Mouse (Mus musculus) spleen, adult 12 weeks (tissue): ENCODE results near the gene Patj.
"Not testable (repeated sequence)": the region's sequence is repeated elsewhere in the genome, so short reads cannot be mapped to it uniquely, and the experiment has no call there.

ENCODE experiments used
- DNase-seq: peaks from one replicate; pipeline ENCODE4 v3.0.0; 2022; ENCODE audit warnings: low spot score

Gene Patj

DNA sequence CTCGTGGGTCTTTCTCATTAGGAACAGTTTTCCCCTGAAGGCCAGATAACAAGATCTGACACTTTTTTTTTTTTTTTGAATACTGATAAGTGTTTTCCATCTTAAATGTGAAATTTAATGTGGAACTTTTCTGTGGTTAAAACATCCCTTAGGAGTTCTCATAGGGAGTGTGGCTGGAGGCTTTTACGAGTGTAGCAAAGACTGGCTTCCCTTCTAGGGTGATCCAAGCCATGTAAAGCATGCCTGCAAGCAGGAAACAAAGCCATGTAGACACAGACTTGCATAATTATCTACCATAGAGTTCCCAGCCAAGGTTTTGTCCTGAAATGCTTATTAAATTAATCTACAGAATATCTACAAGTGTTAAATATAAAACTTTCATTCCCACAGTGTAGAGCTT lies 263.4 kb downstream of the Patj start:
- no peak for DNase-seq

DNA sequence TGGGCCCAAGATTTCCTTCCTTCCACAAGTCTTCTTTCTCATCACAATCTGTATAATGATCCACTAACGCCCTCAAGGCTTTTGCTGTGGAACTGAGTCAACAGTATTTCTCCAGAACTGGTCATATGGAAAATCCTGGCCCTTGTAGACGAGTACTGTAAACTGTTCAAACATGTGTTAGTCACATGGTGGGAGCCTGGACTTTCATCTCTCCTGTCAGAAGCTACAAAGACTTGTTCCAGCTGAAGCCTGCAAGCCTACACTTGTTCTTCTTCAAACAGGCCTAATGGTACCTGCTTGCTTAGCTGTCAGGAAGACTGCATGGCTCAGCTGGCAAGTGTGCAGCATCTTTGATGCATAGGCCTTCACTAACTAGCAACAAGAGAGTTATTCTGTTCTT lies 264.9 kb downstream of the Patj start:
- DNase-seq: no peak

DNA sequence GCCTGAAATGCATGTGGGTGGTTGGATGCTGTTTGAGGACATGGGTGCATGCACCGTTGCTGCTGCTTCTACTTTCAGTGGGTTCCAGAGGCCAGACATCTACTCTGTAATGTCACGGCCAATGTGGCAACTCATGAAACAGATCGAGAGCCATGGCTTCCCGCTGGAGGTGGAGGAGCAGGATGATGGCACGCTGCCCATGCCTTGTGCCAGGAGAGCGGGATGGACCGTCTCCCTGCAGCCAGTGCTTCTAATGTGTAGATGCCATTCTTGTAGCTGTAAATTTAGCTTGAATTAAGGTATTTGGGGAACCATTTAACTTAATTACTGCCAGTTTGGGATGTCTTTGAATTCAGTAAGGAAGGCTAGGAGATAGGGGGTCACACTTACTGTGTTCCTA lies 270.3 kb downstream of the Patj start:
- no peak for DNase-seq

DNA sequence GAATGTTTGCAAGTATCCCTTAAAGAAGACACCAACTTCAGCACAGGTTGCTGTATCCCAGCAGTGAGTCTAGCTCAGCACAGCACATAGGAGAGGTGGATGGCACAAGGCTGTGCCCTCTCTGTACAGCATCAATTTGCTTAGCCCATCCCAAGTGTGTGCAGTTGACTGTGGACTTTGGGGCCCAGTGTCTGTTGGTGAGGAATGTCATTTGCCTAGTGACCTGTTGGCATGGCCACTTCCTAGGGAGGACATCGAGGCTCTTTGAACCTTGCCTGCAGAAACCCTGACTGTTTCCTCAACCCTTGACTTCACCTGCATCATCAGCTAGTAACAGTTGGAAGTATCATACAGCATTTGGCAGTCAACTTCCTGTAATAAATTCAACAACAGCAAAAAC lies 270.9 kb downstream of the Patj start:
- no peak for DNase-seq

DNA sequence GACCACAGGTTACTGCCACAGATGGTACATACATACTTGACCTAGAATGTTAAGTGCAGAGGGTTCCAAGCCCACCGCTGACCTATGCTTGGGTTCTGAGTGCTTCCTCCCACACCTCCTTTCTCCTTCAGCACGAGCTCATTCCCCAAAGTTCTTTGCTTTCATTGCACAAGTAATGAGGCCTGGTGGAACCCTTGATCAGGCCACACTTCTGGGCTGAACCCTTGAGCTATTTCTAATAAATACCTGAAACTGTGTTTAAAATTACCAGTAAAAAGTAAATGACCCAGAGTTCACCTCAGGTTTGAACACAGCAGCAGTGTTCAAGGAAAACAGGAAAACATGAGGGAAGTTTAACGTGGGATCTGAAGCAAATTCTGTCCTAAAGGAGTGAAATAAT lies 271.4 kb downstream of the Patj start:
- DNase-seq: no peak

DNA sequence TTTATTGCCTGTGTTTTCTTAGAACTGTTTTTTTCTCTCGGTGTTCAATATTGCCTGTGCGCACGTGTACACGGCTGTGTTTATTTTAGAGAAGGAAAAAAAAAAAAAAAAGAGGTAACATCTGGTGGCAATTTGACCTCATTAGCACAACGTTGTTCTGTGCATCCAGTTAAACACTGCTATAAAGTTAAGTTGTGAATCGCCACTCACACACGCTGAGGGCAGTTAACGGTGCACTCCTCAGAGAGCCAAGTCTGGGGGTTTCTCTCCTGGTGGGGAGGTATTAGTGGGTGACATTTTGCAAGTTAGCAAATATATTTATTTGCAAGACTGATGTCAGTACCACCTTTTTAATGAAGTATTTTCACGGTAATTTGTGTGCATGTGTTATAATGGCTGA lies 281.9 kb downstream of the Patj start:
- no peak for DNase-seq

DNA sequence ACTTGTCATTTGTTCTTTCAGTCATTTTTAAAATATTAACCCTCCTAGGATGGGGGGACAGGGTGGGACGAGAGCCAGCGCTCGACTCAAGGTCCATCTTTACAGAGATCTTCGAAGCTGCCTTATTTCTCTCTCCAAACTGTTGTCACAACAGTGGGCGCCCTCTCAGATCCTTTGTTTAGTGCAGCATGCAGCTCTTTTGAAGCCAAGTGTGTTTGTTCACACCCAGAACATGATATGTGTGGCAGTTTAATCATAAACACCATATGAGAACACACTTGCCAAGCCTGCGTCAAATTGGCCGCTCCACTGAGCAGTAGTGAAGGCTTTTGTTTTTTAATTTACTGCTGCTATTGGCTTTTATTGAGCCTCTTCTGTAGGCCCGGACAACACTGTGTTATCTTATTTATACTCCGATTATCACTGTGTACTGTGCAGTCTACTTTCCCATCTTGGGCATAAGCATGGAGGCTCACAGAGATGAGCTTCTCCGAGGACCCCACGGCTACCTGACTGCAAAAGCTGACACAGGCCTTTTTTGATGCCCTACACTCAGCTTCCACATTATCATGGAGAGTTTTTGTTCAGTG lies 291.2 kb downstream of the Patj start:
- no peak for DNase-seq

DNA sequence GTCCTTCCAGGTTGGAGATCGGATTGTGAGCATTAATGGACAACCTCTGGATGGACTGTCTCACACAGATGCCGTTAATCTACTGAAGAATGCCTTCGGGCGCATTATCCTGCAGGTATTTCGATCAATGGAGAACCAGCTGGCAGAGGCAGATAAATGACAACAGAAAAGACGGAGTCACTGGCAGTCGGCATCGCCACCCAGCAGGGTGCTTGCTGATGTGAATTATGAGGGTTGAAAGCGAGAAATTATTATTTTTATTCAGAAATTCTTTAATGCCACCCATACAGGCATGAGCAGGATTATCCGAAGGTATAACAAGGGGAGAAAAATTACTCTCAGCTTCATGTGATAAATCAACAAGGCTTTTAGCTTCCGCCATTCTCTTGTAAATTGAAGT lies 292.5 kb downstream of the Patj start:
- no peak for DNase-seq

DNA sequence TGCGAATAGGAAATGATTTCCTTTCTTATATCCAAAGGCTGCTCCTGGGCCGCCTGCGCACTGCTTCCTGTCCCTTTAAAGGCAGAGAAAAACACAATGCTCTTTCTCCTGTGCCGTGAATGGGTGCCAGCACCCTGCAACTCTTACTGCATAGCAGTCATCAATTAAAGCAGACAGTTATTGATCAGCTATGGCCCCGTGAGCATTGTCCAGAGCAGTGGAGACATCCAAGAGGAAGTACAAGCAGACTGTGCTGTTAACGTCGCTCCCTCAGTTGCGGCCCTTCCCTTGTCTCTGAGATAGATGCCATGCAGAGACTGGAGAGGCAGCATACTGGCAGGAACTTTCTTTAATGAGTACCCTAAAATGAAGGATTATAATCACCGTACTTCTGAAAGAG lies 292.9 kb downstream of the Patj start:
- DNase-seq: no peak

DNA sequence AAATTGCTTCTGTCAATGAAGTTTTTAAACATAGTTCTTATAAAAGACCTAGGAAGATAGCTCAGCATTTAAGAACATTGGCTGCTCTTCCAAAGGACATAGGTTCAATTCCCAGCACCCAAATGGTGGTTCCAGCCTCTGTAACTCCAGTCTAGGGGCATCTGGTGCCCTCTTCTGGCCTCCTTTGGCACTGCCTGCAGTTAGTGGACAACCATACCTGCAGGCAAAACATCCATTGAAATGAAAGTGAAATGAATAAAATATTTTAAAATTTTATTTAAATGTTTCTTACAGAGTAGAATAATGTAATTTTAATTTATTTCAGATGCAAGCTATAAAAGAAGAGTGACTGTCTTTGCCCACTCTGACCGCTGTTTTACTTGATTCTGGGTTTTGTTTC lies 294.4 kb downstream of the Patj start:
- no peak for DNase-seq

DNA sequence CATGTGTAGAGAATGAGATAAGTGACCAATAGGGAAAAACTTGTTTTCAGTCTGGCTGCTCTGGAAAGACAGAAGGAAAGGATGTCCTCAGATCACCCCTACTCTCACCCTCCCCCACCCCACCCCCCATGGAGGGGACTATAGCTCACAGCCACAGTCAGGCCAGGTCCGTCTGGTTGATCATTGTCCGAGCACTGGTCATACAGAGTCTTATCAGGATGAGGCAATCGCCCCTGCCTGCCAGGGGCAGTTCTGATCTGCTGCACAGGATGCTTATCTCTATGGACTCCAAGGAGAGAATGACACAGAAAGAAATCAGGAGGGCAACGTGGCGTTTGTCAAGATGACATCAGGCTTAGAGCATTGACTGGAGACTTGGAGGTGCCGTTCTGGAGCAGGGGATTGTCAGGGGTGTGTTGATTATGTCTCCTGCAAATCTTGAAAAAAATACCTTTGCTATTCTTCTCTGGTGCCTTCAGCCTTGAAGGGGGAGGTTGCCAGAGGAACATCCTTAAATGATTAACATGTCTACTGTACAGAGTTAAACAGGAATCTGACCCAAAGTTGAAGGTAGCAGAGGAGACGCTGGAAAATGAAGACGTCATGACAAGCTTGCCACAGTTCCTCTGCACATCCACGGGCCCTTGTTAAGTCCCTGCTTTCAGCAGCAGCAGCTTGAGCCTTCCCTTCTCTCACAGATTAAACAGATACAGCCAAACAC lies 298.0 kb downstream of the Patj start:
- DNase-seq: no peak

DNA sequence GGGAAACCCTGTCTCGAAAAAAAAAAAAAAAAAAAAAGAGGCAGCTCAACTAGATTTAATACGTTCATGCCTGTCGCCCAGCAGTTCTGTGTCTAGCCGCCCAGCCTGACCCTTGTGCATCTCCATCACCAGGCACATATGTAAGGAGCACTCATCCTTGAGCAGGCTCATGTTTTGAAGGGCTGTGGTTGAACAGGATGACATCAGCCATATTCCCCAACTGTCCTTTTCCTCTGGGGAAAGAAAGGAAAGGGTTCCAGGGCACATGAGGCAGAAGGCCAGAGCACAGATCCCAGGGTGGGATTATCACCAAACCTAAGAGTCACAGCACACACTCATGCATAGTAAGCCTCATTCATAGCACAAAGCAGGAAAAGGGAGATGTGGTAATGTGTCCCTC lies 302.3 kb downstream of the Patj start:
- no peak for DNase-seq

DNA sequence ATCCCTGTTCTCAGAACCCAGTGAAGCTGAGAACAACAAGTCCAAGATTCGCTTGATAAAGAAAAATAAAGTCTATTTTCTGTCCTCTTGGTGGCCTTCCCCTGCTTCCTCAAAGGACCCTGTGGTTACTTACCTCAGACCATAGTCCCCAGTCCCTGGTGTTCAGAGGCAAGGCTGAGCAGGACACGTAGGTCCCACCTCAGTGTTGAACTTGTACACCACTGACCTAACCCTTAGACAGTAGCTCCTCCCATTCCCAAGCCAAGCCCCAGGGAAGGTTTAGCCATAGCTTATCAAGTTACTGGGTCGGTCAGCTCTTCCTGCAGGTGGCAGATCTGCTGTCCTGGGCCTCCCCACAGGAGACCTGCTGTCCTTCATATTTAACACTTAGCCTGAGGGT lies 303.3 kb downstream of the Patj start:
- DNase-seq: no peak

DNA sequence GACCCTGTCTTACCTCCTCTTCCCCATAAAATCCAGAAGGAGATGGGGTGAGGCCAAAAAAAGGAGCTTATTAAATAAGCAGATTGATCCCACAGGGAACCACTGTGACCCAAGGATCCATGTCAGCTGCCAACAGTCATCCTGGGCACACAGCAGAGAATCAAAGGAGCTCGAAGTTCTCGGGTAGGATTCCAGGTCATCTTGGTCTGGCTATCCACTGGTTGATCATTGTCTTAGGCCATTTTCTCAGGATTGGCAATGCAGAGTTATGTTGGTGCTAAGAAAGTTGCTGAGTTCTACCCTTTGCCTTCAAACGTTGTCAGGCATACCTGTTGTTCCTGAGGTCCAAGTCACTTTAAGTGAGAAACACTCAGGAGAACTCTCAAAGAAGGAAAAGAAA lies 304.6 kb downstream of the Patj start:
- no peak for DNase-seq

DNA sequence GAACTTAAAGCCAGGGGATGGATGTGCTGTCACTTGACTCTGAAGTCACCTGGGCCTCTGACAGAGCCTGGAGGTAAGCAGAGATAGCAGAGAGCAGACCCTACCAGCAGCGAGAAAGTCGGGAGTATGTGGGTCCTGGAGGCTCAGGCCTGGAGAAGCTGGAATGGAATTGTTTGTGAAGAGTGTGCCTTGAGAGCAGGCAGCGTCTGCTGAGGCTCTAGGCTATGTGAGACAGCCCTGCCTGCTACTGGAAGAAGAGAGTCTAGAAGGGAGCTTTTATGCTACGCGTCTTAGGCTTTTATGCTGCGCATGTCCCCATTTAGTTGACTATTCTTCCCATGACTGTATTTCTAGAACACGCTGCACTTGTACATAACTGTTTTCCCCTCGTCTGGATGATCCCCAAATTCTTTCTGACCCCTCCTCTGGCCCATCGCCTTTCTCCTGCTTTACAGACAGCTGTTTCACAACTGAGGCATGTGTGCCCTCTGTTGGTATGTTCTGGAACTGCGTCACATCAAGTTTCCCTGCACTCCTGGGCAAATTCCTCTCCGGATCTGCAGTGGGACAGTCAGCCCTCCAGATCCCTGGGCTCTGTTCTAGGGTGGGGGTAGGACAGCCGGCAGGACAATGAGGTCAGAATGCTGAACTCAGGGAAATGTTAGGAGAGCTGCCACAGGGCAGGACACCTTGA lies 306.8 kb downstream of the Patj start:
- DNase-seq: no peak

DNA sequence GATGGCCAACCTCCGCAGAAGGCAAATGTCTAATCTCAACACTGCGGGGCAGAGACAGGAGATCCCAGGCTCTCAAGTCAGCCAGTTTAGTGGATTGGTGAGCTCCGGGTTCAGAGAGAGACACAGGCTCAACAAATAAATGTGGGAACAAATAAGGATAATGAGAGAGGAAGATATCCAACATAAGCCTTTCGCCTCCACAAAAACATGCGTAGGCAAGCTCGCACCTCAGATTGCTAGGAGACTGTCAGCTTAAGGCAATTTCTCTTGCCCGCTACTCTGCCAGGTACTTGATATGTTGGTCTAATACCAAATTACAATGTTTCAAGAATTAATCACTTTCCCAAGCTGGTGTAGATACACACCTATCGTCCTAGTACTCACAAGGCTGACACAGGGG lies 315.3 kb downstream of the Patj start:
- no peak for DNase-seq

DNA sequence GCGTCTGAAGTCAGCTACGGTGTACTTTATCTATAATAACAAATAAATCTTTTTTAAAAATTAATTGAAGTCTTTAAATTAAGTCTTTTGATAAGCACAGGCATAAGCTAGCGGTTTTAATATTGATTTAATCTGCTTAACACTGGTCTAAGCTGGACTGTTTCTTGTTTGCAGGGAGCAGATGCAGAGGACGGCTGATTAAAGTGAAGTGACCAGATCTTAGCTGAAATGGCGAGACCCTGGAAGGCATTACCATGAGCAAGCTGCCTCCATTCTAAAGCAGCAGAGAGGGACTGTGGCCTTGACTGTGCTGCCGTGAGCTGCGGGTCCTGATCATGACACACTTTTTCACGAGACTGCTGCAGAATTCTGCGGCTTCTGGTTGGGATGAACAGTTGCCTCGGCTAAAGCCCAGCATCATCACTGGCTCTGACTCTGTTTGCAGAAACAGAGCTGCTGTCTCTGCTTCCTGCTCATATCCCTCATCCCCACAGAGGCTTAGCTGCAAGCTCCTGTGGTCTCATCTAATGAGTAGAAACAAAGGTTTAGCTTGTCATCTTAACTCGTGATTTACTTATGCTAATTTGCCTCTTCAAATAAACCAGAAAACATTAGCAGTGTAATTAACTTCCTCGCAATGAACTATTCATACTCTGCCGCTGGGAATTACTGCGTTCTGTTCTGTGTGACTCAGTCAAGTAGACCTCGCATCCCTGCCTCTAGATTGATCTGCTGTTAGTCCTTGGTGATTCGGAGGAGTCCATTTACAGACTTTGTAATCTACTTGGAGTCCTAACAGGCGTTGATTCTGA lies 322.4 kb downstream of the Patj start:
- no peak for DNase-seq

DNA sequence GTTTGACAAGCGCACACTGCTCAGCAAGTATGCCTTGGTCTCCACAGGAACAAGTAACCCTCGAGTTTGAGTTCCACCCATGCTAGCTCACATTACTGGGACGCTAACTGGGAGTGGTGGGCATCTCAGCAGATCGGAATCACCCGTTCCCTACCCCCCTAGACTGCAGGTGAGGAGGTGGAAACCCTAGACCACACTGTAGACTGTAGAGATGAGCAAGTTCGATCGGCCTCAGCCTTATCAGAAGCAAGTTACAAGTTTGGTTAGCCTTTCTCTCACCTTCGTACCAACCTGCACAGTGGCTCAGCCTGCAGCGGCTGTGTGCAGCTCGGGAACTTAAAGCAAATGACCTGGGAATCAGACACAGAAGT lies 322.9 kb downstream of the Patj start:
- no peak for DNase-seq

DNA sequence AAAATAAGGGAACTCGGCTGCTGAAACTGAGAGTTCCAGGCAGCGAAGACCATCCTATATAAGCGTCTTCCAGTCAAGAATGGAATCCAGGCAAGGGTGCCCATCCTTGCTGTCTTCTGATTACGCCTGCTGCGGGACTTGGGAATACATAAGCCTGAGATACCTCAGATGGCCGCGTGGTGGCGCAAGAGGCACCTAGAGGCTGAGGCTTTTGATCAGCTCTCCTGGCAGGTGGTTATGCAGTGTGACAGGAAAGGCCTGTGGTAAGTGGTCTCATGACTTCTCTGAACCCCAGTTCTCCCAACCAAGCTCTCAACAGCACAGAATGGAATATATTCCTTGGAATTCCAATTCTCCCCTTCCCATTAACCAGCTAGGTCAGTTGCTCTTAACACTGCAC lies 326.9 kb downstream of the Patj start:
- DNase-seq: peak; percentile 22

DNA sequence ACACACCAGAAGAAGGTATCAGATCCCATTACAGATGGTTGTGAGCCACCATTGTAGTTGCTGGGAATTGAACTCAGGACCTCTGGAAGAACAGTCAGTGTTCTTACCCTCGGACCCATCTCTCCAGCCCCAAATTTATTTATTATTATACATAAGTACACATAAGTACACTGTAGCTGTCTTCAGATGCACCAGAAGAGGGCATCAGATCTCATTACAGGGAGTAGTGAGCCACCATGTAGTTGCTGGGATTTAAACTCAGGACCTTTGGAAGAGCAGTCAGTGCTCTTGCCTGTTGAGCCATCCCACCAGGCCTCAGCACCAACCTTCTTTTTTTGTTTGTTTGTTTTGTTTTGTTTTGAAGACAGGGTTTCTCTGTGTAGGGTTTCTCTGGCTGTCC lies 329.1 kb downstream of the Patj start:
- DNase-seq: not testable (repeated sequence)

DNA sequence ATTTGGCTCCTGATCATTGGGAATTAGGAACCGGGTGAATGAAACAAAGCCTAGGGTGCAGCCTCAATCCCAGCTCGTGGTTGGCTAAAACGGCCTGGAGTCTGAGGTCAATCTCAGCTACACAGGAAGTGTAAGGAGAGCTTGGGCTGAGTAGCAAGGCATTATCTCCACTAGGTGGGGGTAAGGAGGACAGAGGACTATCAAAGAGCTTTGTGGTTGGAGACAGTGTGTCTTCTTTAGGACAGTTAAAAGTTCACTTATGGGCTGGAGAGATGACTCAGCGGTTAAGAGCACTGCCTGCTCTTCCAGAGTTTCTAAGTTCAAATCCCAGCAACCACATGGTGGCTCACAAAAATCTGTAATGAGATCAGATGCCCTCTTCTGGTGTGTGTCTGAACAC lies 329.9 kb downstream of the Patj start:
- no peak for DNase-seq

DNA sequence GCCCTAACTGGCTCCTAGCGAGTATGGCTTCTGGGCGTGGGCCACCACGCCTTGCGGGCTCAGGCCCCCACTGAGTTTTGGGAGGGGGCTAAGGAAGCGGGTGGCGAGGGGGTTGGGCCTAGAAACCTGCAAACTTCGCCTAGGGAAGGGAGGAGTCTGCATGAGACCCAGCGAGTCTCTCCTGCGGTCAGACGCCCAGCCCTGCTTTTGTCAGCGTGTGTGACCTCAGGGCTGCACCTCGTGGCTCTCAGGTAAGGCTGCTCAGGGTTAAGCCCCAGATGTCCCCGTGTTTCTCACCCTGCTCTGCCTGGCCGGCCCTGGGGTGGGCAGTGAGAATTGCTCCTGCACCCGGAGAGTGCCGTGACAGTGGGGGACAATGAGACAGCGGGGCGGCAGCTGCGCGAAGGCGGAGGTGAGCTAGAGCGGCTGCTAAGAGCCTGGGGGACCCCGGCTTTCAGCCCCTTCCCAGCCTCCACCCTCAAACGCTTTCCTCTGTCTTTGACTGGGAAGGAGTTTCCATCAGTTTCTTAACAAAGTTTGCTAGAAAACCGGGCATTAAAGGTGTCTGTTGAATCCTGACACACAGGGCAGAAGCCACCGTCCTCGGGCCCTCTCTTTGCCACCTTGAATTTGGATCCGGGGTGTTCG lies 331.1 kb downstream of the Patj start, which contains the start of gene L1td1:
L1td1 (plus strand) TSS at position 145 of the 648 bp plus-strand sequence.
- DNase-seq: no peak
